ENCODE assay signal across 10 mouse cellular contexts in the genomic region with DNA sequence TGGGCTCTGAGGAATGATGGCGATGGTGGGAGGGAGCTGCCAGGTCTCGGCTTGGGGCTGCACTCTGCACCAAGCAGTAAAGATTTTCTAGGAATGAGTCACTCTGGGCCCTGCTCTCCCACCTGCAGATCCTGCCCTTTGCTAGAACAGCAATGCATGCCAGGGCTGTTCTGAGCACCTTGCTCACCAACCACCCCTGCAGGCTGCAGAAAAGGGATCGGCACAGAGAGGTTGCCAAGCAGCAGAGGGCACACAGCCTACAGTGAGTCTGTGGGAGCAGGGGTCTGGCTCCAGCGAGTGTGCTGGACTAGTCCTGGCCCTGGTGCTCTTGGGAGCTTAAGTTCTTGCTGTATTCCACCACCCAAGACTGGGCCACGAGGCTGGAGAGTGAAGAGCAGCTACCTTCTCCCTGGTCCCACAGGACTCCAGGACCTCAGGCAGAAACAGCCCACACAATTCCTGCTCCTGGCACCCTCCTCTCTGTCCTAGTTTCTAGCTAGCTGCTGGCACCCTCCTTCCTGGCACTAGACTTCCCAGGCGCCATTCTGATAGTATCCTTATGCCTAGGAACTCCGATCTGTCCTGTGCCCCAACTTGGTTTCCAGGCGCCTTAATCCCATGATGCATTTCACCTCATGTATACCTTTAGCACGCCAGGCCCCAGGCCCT. TPM values are rescaled to one million over a fixed set of nuclear protein-coding genes. Genes with fewer than 3 reads are reported as not detected.
A peak's percentile ranks its signal among the peaks of the same experiment; 100 is the strongest.
DNase-seq lines count a peak whose midpoint lies in the region; ATAC-seq and TF ChIP-seq lines count a peak whose summit lies in the region.
"Had no signal": no experiment of that assay in that cellular context is flagged by ENCODE, and none has a peak within 500 bp of the region (broad histone marks: within the 10 kb centered on the region; RNA-seq: fewer than 3 reads in every experiment).

No protein-coding gene starts in this region.

- H3K4me1 ChIP-seq in heart, adult 2 months (ENCODE audit: control insufficient read depth, insufficient read depth, low read length), result peaks cover 37% of the 10 kb centered on the region
- peaks cover 37 to 44% of the 10 kb centered on the region in 2 experiments for H3K4me1 ChIP-seq in CH12.LX (ENCODE audit: control insufficient read depth in 1 of 2, insufficient read depth in 2 of 2)
- H3K4me1 ChIP-seq in intestine, postnatal 0 days (replicated peaks; ENCODE audit: control insufficient read depth, insufficient read depth, low read length), result peaks cover 29% of the 10 kb centered on the region
- peaks cover 14% of the 10 kb centered on the region for H3K4me1 ChIP-seq in hindbrain, embryonic 16.5 days (ENCODE audit: control insufficient read depth, insufficient read depth, low read depth, low read length)

- in situ Hi-C loops in CH12.LX (cut with MboI; ENCODE audit: low pct_ligation_motif_present, low pct_unique_long_range_greater_than_20kb, low sequenced_read_pairs), result no loop called here

- dilution Hi-C loops in CH12.LX (cut with MboI; ENCODE audit: extremely low pct_ligation_motif_present, extremely low pct_unique_long_range_greater_than_20kb, low sequenced_read_pairs), result no loop called here

- WGBS in heart, adult 2 months, result 56% methylated on average over 9 of the region's 9 CpGs
- 63% methylated on average over 9 of the region's 9 CpGs for WGBS in intestine, postnatal 0 days
- 78% methylated on average over 9 of the region's 9 CpGs for WGBS in hindbrain, embryonic 16.5 days

- H3K4me2 ChIP-seq in CH12.LX (ENCODE audit: insufficient read depth, low read depth, poor library complexity, severe bottlenecking), result no peak overlapping the region
- no peak overlapping the region for H3K4me2 ChIP-seq in intestine, postnatal 0 days (replicated peaks; ENCODE audit: low read depth)
- H3K4me2 ChIP-seq in hindbrain, embryonic 16.5 days (ENCODE audit: low read length), result no peak overlapping the region
- H3K4me2 ChIP-seq: hindbrain, embryonic 15.5 days had no signal

- ATAC-seq in intestine, postnatal 0 days, result peak; percentile 65
- no peak for ATAC-seq in hindbrain, embryonic 16.5 days

- peaks cover 3% of the 10 kb centered on the region for H3K36me3 ChIP-seq in heart, adult 2 months (ENCODE audit: control insufficient read depth, insufficient read depth, low read length)
- H3K36me3 ChIP-seq in CH12.LX (replicated peaks in 1 of 2; ENCODE audit: control insufficient read depth in 1 of 2, insufficient read depth in 1 of 2, low read length in 1 of 2), result peaks cover 0 to 2% of the 10 kb centered on the region in 2 experiments
- H3K36me3 ChIP-seq in intestine, postnatal 0 days (ENCODE audit: control insufficient read depth, insufficient read depth), result no peaks in the 10 kb centered on the region
- no peaks in the 10 kb centered on the region for H3K36me3 ChIP-seq in hindbrain, embryonic 16.5 days (ENCODE audit: control insufficient read depth, insufficient read depth, low read length)
- H3K36me3 ChIP-seq: hindbrain, embryonic 15.5 days had no signal

- no peak for TF ChIP-seq RAD21 in CH12.LX (IDR thresholded peaks at IDR 0.05; ENCODE audit: low read depth, low read length)

- H3K9ac ChIP-seq in heart, adult 2 months (ENCODE audit: low read depth, low read length), result no peak overlapping the region
- no peak overlapping the region for H3K9ac ChIP-seq in CH12.LX (ENCODE audit: insufficient read depth, low read depth)
- H3K9ac ChIP-seq in intestine, postnatal 0 days (ENCODE audit: low read depth, low read length), result no peak overlapping the region
- no peak overlapping the region for H3K9ac ChIP-seq in hindbrain, embryonic 16.5 days (ENCODE audit: low read depth, low read length)
- H3K9ac ChIP-seq: hindbrain, embryonic 15.5 days had no signal

- TF ChIP-seq POLR2A in heart, adult 2 months (IDR thresholded peaks at IDR 0.05; ENCODE audit: insufficient read depth, low read depth, low read length), result no peak
- no peak for TF ChIP-seq POLR2A in CH12.LX (IDR thresholded peaks at IDR 0.05; ENCODE audit: low read depth, low read length)

- no peaks in the 10 kb centered on the region for H3K9me3 ChIP-seq in CH12.LX (replicated peaks; ENCODE audit: low read length)
- H3K9me3 ChIP-seq in intestine, postnatal 0 days (ENCODE audit: control insufficient read depth), result no peaks in the 10 kb centered on the region
- H3K9me3 ChIP-seq in hindbrain, embryonic 16.5 days (ENCODE audit: control insufficient read depth, low read length), result no peaks in the 10 kb centered on the region
- H3K9me3 ChIP-seq: hindbrain, embryonic 15.5 days; megakaryocyte, embryonic 14.5 days had no signal

- DNase-seq in heart, adult 2 months, result peak; percentile 35 to 51
- DNase-seq in heart, postnatal 36 days, result no peak
- DNase-seq in CH12.LX (ENCODE audit: extremely low read depth), result peak; percentile 51
- peak; percentile 85 for DNase-seq in cerebellum, adult 9-10 months
- DNase-seq in natural killer cell, adult 2 months (ENCODE audit: low spot score in 2 of 2), result no peak
- DNase-seq in adrenal gland, adult 18-20 months (ENCODE audit: low spot score in 2 of 2), result no peak

- TF ChIP-seq EP300 in heart, adult 2 months (IDR thresholded peaks at IDR 0.05; ENCODE audit: insufficient read depth, low read depth, low read length), result no peak
- peak; percentile 67 for TF ChIP-seq EP300 in CH12.LX (IDR thresholded peaks at IDR 0.05; ENCODE audit: low read length)

- H3K27me3 ChIP-seq in heart, adult 2 months (ENCODE audit: control insufficient read depth, insufficient read depth, low read length), result no peaks in the 10 kb centered on the region
- H3K27me3 ChIP-seq in CH12.LX (replicated peaks), result no peaks in the 10 kb centered on the region
- H3K27me3 ChIP-seq in intestine, postnatal 0 days (replicated peaks; ENCODE audit: control insufficient read depth, insufficient read depth, low read length), result no peaks in the 10 kb centered on the region
- H3K27me3 ChIP-seq in hindbrain, embryonic 16.5 days (replicated peaks; ENCODE audit: control insufficient read depth, insufficient read depth, low read length), result no peaks in the 10 kb centered on the region
- H3K27me3 ChIP-seq: hindbrain, embryonic 15.5 days had no signal

- intact Hi-C loops in heart, adult 2 months (cut with DNase I), result no loop called here
- intact Hi-C loops in heart, postnatal 36 days (cut with DNase I), result no loop called here

- H3K4me3 ChIP-seq in heart, adult 2 months, result no peak overlapping the region
- H3K4me3 ChIP-seq in CH12.LX (replicated peaks in 1 of 3; ENCODE audit: low read depth in 2 of 3, low read length in 2 of 3, poor library complexity in 1 of 3), result no peak overlapping the region
- no peak overlapping the region for H3K4me3 ChIP-seq in intestine, postnatal 0 days (ENCODE audit: low read depth, low read length)
- H3K4me3 ChIP-seq in hindbrain, embryonic 16.5 days (ENCODE audit: low read length), result no peak overlapping the region
- H3K4me3 ChIP-seq: hindbrain, embryonic 15.5 days; megakaryocyte, embryonic 14.5 days had no signal

- no peaks in the 10 kb centered on the region for H3K79me2 ChIP-seq in heart, adult 2 months (replicated peaks; ENCODE audit: control insufficient read depth, insufficient read depth, low read length)
- no peaks in the 10 kb centered on the region for H3K79me2 ChIP-seq in CH12.LX (replicated peaks; ENCODE audit: control insufficient read depth, extremely low read depth, insufficient read depth, poor library complexity, severe bottlenecking)

- peak overlapping the region; percentile 63 for H3K27ac ChIP-seq in heart, adult 2 months
- no peak overlapping the region for H3K27ac ChIP-seq in CH12.LX (ENCODE audit: insufficient read depth, low read depth)
- peak overlapping the region; percentile 7 for H3K27ac ChIP-seq in intestine, postnatal 0 days (ENCODE audit: low read depth, low read length)
- H3K27ac ChIP-seq in hindbrain, embryonic 16.5 days (ENCODE audit: low read depth, low read length), result no peak overlapping the region

- TF ChIP-seq CTCF in heart, adult 2 months (IDR thresholded peaks at IDR 0.05), result no peak
- no peak for TF ChIP-seq CTCF in CH12.LX (conservative IDR thresholded peaks at IDR 0.05 in 1 of 2, IDR thresholded peaks at IDR 0.05 in 1 of 2; ENCODE audit: low read depth in 2 of 2, low read length in 2 of 2)
- TF ChIP-seq CTCF in intestine, postnatal 0 days (IDR thresholded peaks at IDR 0.05; ENCODE audit: low read depth), result 0 out of 2 replicates have a peak, but pooled peaks have one; percentile 13

TF ChIP-seq in CH12.LX, 34 proteins besides CTCF, POLR2A, EP300 and RAD21 (continues in another document):
- TF ChIP-seq TBP (conservative IDR thresholded peaks at IDR 0.05; ENCODE audit: low read depth, low read length) (no peak), TCF12 (IDR thresholded peaks at IDR 0.05; ENCODE audit: low read depth, low read length) (peak; percentile 63), SIN3A (IDR thresholded peaks at IDR 0.05; ENCODE audit: low read length) (no peak), ZNF384 (IDR thresholded peaks at IDR 0.05; ENCODE audit: low read depth, low read length) (no peak), PAX5 (IDR thresholded peaks at IDR 0.05; ENCODE audit: low read length) (no peak), NRF1 (IDR thresholded peaks at IDR 0.05; ENCODE audit: low read depth, low read length) (no peak), MAZ (IDR thresholded peaks at IDR 0.05; ENCODE audit: low read depth, low read length) (no peak), IRF4 (IDR thresholded peaks at IDR 0.05; ENCODE audit: low read depth, low read length) (peak; percentile 91), E2F4 (IDR thresholded peaks at IDR 0.05; ENCODE audit: insufficient replicate concordance, low read depth, low read length) (no peak), JUN (IDR thresholded peaks at IDR 0.05; ENCODE audit: insufficient read depth, low read depth, low read length) (peak; percentile 64)

RNA-seq across cellular contexts. Expression of gene Ykt6, which starts 46.6 kb away (rescaled TPM):
- total RNA-seq in heart, adult 2 months (2021), result 10 to 100 TPM; 53.4 to 62.2 TPM
- polyA plus RNA-seq in heart, adult 2 months (2012; rRNA removed), result 46.3 and 71.2 TPM in 2 replicates
- total RNA-seq in heart, postnatal 36 days (2021), result 10 to 100 TPM; 60.5 to 66.3 TPM
- 79.8 and 103 TPM in 2 replicates for total RNA-seq in CH12.LX (2012; rRNA removed)
- total RNA-seq in CH12.LX (2014; rRNA removed), result 95.1 and 95.8 TPM in 2 replicates
- polyA plus RNA-seq in CH12.LX (2012; ENCODE audit: insufficient read length, low read depth), result 117 and 121 TPM in 2 replicates
- 50.9 and 53.8 TPM in 2 replicates for polyA plus RNA-seq in intestine, postnatal 0 days (2015; fragmentation: Nextera tagmentation; extraction: Ambion mirVana)
- polyA plus RNA-seq in hindbrain, embryonic 16.5 days (2015; fragmentation: Nextera tagmentation; extraction: Ambion mirVana), result 98.9 and 99.7 TPM in 2 replicates
- total RNA-seq in adrenal gland, adult 18-20 months (2021), result 10 to 100 TPM; 65.6 to 85.9 TPM

RNA-seq across cellular contexts. Expression of gene Gck, which starts 52.2 kb away (rescaled TPM):
- total RNA-seq in heart, adult 2 months (2021), result 10 to 100 TPM; 10.4 to 13.9 TPM
- 10.5 and 15.4 TPM in 2 replicates for polyA plus RNA-seq in heart, adult 2 months (2012; rRNA removed)
- total RNA-seq in heart, postnatal 36 days (2021), result 10 to 100 TPM in 1 of 2 experiments, 1 to 10 TPM in 1; 3.4 to 18.5 TPM
- total RNA-seq in CH12.LX (2012; rRNA removed), result 0.63 and 0.68 TPM in 2 replicates
- total RNA-seq in CH12.LX (2014; rRNA removed), result 1.0 and 1.2 TPM in 2 replicates
- 1.4 and 2.3 TPM in 2 replicates for polyA plus RNA-seq in CH12.LX (2012; ENCODE audit: insufficient read length, low read depth)
- 0.44 TPM in 2 replicates for polyA plus RNA-seq in intestine, postnatal 0 days (2015; fragmentation: Nextera tagmentation; extraction: Ambion mirVana)
- polyA plus RNA-seq in hindbrain, embryonic 16.5 days (2015; fragmentation: Nextera tagmentation; extraction: Ambion mirVana), result 5.7 and 6.6 TPM in 2 replicates
- total RNA-seq in adrenal gland, adult 18-20 months (2021), result 1 to 10 TPM; 3.9 to 6.9 TPM

Comparison
In these comparisons a context has a peak if more than half of its experiments do, and no peak if none do; other contexts are left out.
1. DNase-seq: peak in heart, adult 2 months (2 of 2), CH12.LX (single experiment) and cerebellum, adult 9-10 months (single experiment); none in heart, postnatal 36 days (0 of 2), natural killer cell, adult 2 months (0 of 2) and adrenal gland, adult 18-20 months (0 of 2).
2. H3K27ac ChIP-seq: peak in heart, adult 2 months (single experiment) and intestine, postnatal 0 days (single experiment); none in CH12.LX (single experiment) and hindbrain, embryonic 16.5 days (single experiment).